Mouse (Mus musculus) C2C12 (cell line): Measurements from ENCODE around the gene Upk3a.

ENCODE experiments used
- CEBPB ChIP-seq: IDR thresholded peaks from one replicate; pipeline ENCODE4 v1.6.1; 2011; ENCODE audit warnings: low read depth, mild to moderate bottlenecking, control low read depth, moderate library complexity
- CTCF ChIP-seq: IDR thresholded peaks from one replicate; pipeline ENCODE4 v1.5.1; 2011; ENCODE audit not compliant: control insufficient read depth, insufficient read depth, insufficient read length
- FOSL1 ChIP-seq: IDR thresholded peaks from one replicate; pipeline ENCODE4 v1.8.0; 2011; ENCODE audit warnings: mild to moderate bottlenecking, low read length; ENCODE audit not compliant: poor library complexity, insufficient read depth, severe bottlenecking
- MAX ChIP-seq: IDR thresholded peaks from one replicate; pipeline ENCODE4 v1.6.1; 2011; ENCODE audit warnings: mild to moderate bottlenecking, control low read depth
- MYOD1 ChIP-seq: IDR thresholded peaks from one replicate; pipeline ENCODE4 v1.6.1; 2011; ENCODE audit warnings: low read depth; ENCODE audit not compliant: control insufficient read depth, insufficient read length
- MYOG ChIP-seq: IDR thresholded peaks from one replicate; pipeline ENCODE4 v1.6.1; 2011; ENCODE audit not compliant: control insufficient read depth, insufficient read length; ENCODE audit errors: extremely low read depth
- USF1 ChIP-seq: IDR thresholded peaks from one replicate; pipeline ENCODE4 v1.6.1; 2011; ENCODE audit warnings: low read depth, mild to moderate bottlenecking, control low read depth, moderate library complexity

DNA sequence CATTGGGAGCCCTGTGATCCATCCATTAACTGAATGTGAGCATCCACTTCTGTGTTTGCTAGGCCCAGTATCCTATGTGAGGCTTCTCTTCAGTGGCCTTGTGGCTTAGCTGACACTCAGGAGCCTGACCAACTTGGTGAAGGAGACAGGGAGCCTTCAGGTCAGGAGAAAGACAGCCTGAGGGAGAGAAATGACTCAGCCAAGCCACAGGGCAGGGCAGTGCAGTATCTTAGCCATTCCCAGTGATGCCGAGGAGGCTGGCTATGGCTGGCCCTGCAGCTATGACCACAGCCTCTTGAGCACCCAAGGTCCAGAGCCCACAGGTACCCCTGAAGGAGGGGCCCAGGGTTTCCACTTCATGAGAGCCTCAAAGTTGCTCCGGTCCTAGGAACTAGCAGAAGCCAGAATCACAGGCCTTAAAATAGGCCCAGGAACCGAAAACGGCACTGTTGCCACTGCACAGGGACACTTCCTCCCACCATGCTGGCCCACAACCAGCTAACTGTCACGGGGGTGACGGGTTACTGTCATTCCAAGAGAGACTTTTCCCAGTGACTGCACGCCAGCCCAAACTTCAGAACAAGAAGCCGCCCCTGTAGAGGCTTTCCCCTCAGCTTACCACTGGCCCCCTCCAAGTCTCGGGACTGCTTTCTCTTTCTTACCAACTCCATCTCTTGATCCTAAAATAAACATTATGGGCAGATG is 35.2 kb upstream of the Upk3a start:
- no peak for TF ChIP-seq CTCF
- TF ChIP-seq MYOG = no peak
- TF ChIP-seq MAX = no peak
- no peak for TF ChIP-seq USF1
- no peak for TF ChIP-seq FOSL1
- TF ChIP-seq CEBPB = no peak
- no peak for TF ChIP-seq MYOD1
